12 mouse cellular contexts compared by ENCODE assay signal in the genomic region with DNA sequence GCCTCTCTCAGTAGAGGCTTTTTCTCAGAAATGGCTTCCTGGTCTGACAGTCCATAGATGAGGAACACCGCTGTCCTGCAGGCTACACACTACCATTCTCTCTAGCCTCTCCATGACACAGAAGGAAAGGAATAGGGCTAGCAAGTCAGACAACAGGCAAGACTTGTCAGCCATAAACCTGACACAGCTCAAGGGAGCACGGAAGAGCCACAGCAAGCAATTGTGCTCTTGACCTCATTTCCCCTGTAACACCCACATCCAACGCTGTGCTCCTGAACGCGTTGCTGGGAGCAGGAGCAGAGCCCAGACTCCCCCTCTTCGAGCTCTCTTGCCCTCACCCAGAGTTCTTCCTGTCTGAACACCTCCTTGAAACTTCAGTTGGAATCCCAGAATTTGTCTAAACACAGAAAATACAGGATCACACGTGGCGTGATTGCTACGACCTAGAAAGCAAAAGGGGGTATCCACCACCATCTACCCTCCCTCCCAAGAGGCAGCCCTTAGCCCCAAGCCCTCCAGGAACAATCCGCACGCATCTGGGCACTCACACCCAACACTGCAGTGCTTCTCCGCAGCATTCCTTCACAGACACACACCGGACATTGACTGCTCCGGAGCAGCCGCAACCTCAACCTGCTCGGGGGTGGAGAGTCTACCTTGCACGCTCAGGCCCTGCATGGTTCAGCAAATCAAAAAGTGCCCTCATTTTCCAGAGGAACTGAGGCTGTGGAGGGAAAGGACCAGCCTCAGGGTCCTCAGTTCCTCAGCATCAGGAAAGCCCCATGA. TPM values are rescaled to one million over a fixed set of nuclear protein-coding genes. Genes with fewer than 3 reads are reported as not detected.
DNase-seq lines count a peak whose midpoint lies in the region; ATAC-seq and TF ChIP-seq lines count a peak whose summit lies in the region.
"Had no signal": no experiment of that assay in that cellular context is flagged by ENCODE, and none has a peak within 500 bp of the region (broad histone marks: within the 10 kb centered on the region; RNA-seq: fewer than 3 reads in every experiment).

No protein-coding gene starts in this region.

- H3K4me1 ChIP-seq in hindbrain, embryonic 13.5 days (replicated peaks): peaks cover 88% of the 10 kb centered on the region
- peaks cover 54% of the 10 kb centered on the region for H3K4me1 ChIP-seq in midbrain, embryonic 15.5 days
- H3K4me1 ChIP-seq: liver, embryonic 13.5 days had no signal

- H3K36me3 ChIP-seq in hindbrain, embryonic 13.5 days: peaks cover 45% of the 10 kb centered on the region
- H3K36me3 ChIP-seq in midbrain, embryonic 15.5 days (replicated peaks): 0 out of 2 replicates have a peak, but pooled peaks cover 3% of the 10 kb centered on the region
- H3K36me3 ChIP-seq: liver, embryonic 13.5 days had no signal

- peak overlapping the region; percentile 66 for H3K9ac ChIP-seq in hindbrain, embryonic 13.5 days
- no peak overlapping the region for H3K9ac ChIP-seq in midbrain, embryonic 15.5 days
- H3K9ac ChIP-seq: liver, embryonic 13.5 days had no signal

- H3K4me2 ChIP-seq in hindbrain, embryonic 13.5 days: no peak overlapping the region
- H3K4me2 ChIP-seq in midbrain, embryonic 15.5 days: no peak overlapping the region
- H3K4me2 ChIP-seq: liver, embryonic 13.5 days had no signal

- no peak for TF ChIP-seq CTCF in brain, embryonic 14.5 days (IDR thresholded peaks at IDR 0.05; ENCODE audit: borderline replicate concordance, extremely low read depth, insufficient read depth, insufficient read length)

- WGBS in hindbrain, embryonic 13.5 days: 24% methylated on average over 17 of the region's 17 CpGs
- 37% methylated on average over 17 of the region's 17 CpGs for WGBS in midbrain, embryonic 15.5 days

- DNase-seq in frontal cortex, postnatal 36 days (ENCODE audit: low spot score in 2 of 2): peak; percentile 27 to 38
- DNase-seq in frontal cortex, adult 2 months (ENCODE audit: extremely low spot score in 1 of 2, low spot score in 1 of 2): no peak
- peak; percentile 66 for DNase-seq in brain, embryonic 14.5 days (ENCODE audit: low read depth)
- DNase-seq in adrenal gland, adult 8-10 months: no peak
- no peak for DNase-seq in adrenal gland, postnatal 36 days
- DNase-seq: liver, embryonic 13.5 days; thymus, postnatal 14 days had no signal

- ATAC-seq in hindbrain, embryonic 13.5 days (ENCODE audit: low FRiP score): peak; percentile 2; the same call in 1 of the 2 replicates
- ATAC-seq in midbrain, embryonic 15.5 days (replicated peaks): peak; percentile 6; the same call in 1 of the 2 replicates
- ATAC-seq in granulocyte monocyte progenitor cell, adult 5-6 weeks (replicated peaks; ENCODE audit: poor library complexity, severe bottlenecking): no peak
- ATAC-seq: Patski had no signal

- H3K4me3 ChIP-seq in hindbrain, embryonic 13.5 days: no peak overlapping the region
- H3K4me3 ChIP-seq in midbrain, embryonic 15.5 days: no peak overlapping the region
- H3K4me3 ChIP-seq: liver, embryonic 13.5 days had no signal

- no peaks in the 10 kb centered on the region for H3K27me3 ChIP-seq in hindbrain, embryonic 13.5 days
- H3K27me3 ChIP-seq in midbrain, embryonic 15.5 days (replicated peaks): no peaks in the 10 kb centered on the region

- TF ChIP-seq POLR2A in brain, embryonic 14.5 days (IDR thresholded peaks at IDR 0.05; ENCODE audit: borderline replicate concordance, extremely low read depth, insufficient read depth, insufficient read length, poor library complexity, severe bottlenecking): no peak

- H3K9me3 ChIP-seq in hindbrain, embryonic 13.5 days: no peaks in the 10 kb centered on the region
- no peaks in the 10 kb centered on the region for H3K9me3 ChIP-seq in midbrain, embryonic 15.5 days
- H3K9me3 ChIP-seq: liver, embryonic 13.5 days had no signal

- peak overlapping the region; percentile 99 for H3K27ac ChIP-seq in hindbrain, embryonic 13.5 days
- H3K27ac ChIP-seq in midbrain, embryonic 15.5 days: peak overlapping the region; percentile 92
- H3K27ac ChIP-seq: liver, embryonic 13.5 days had no signal

RNA-seq across cellular contexts. Expression of a gene that starts 24.1 kb away (rescaled TPM):
- polyA plus RNA-seq in frontal cortex, adult 2 months (2012; rRNA removed): not detected in 2 replicates
- 0.45 and 0.73 TPM in 2 replicates for polyA plus RNA-seq in brain, embryonic 14.5 days (2012; rRNA removed)
- 0.22 and 0.32 TPM in 2 replicates for polyA plus RNA-seq in hindbrain, embryonic 13.5 days (2015; fragmentation: Nextera tagmentation; extraction: Ambion mirVana)
- 0.14 TPM in 2 replicates for polyA plus RNA-seq in midbrain, embryonic 15.5 days (2015; fragmentation: Nextera tagmentation; extraction: Ambion mirVana)
- not detected in 2 replicates for total RNA-seq in granulocyte monocyte progenitor cell, adult 5-6 weeks (2014; fragmentation: Nextera tagmentation)
- not detected in 2 replicates for total RNA-seq in granulocyte monocyte progenitor cell, adult 5-6 weeks (2017)
- 10 to 100 TPM; 12.0 to 27.5 (median 17.3) TPM for total RNA-seq in adrenal gland, adult 8-10 months (2022)
- 1 to 10 TPM; 5.5 to 7.9 TPM for total RNA-seq in adrenal gland, postnatal 36 days (2021)
- polyA plus RNA-seq: C2C12, Patski had no signal

RNA-seq across cellular contexts. Expression of a gene that starts 56.6 kb away (rescaled TPM):
- not detected in 2 replicates for polyA plus RNA-seq in frontal cortex, adult 2 months (2012; rRNA removed)
- 0.11 TPM in 1 of 2 replicates, not detected in the other for polyA plus RNA-seq in brain, embryonic 14.5 days (2012; rRNA removed)
- 0.29 and 0.70 TPM in 2 replicates for polyA plus RNA-seq in hindbrain, embryonic 13.5 days (2015; fragmentation: Nextera tagmentation; extraction: Ambion mirVana)
- polyA plus RNA-seq in midbrain, embryonic 15.5 days (2015; fragmentation: Nextera tagmentation; extraction: Ambion mirVana): not detected in 2 replicates
- total RNA-seq in granulocyte monocyte progenitor cell, adult 5-6 weeks (2014; fragmentation: Nextera tagmentation): not detected in 2 replicates
- not detected in 2 replicates for total RNA-seq in granulocyte monocyte progenitor cell, adult 5-6 weeks (2017)
- total RNA-seq in adrenal gland, adult 8-10 months (2022): 1 to 10 TPM; 1.3 to 3.1 (median 2.3) TPM
- total RNA-seq in adrenal gland, postnatal 36 days (2021): 1 to 10 TPM in 1 of 2 experiments, under 1 TPM in 1; 0.99 to 1.5 TPM
- polyA plus RNA-seq: C2C12; liver, embryonic 13.5 days had no signal

Comparison
In these comparisons a context has a peak if more than half of its experiments do, and no peak if none do; other contexts are left out.
1. DNase-seq: peak in frontal cortex, postnatal 36 days (2 of 2) and brain, embryonic 14.5 days (single experiment); none in frontal cortex, adult 2 months (0 of 2), adrenal gland, adult 8-10 months (single experiment) and adrenal gland, postnatal 36 days (0 of 2).